Mouse (Mus musculus): ENCODE measurements around the gene Tbc1d16.
A peak's percentile ranks its signal among the peaks of the same experiment; 100 is the strongest.
"Not testable (repeated sequence)": the region's sequence is repeated elsewhere in the genome, so short reads cannot be mapped to it uniquely, and the experiment has no call there.

The Tbc1d16 gene

GRCm38 (mm10) chr11:119228091-119228781 is at the start of gene Tbc1d16, which contains the start of gene Ccdc40:
Gene Tbc1d16 (minus strand): TSS chr11:119228499.
Gene Ccdc40 (plus strand): TSS chr11:119228572.
- peak in 1 of 2 experiments; percentile 52 for DNase-seq (ENCODE audit: low spot score in 2 of 2)

GRCm38 (mm10) chr11:119273186-119273930 is 45.1 kb upstream of the Tbc1d16 start:
- no peak for DNase-seq (ENCODE audit: low spot score in 2 of 2)

- not testable (repeated sequence) for DNase-seq (ENCODE audit: low spot score in 2 of 2)
Measured at GRCm38 (mm10) chr11:119272492-119272891, 44.2 kb upstream of the Tbc1d16 start.

- DNase-seq (ENCODE audit: low spot score in 2 of 2) = peak; percentile 66 to 82
Measured at GRCm38 (mm10) chr11:119268557-119269195, 40.4 kb upstream of the Tbc1d16 start.

- DNase-seq (ENCODE audit: low spot score in 2 of 2) = peak; percentile 98 to 99
Measured at GRCm38 (mm10) chr11:119267768-119268556, 39.7 kb upstream of the Tbc1d16 start, which contains the start of gene Gaa. Gene Gaa (plus strand): TSS chr11:119267887.

- DNase-seq (ENCODE audit: low spot score in 2 of 2) = peak in 1 of 2 experiments; percentile 40
Measured at GRCm38 (mm10) chr11:119267241-119267674, 39.0 kb upstream of the Tbc1d16 start.

GRCm38 (mm10) chr11:119265811-119266210 is 37.5 kb upstream of the Tbc1d16 start:
- DNase-seq (ENCODE audit: low spot score in 2 of 2) = no peak

GRCm38 (mm10) chr11:119264413-119264812 is 36.1 kb upstream of the Tbc1d16 start:
- no peak for DNase-seq (ENCODE audit: low spot score in 2 of 2)

- no peak for DNase-seq (ENCODE audit: low spot score in 2 of 2)
Measured at GRCm38 (mm10) chr11:119259977-119260376, 31.7 kb upstream of the Tbc1d16 start.

GRCm38 (mm10) chr11:119258572-119259322 is 30.4 kb upstream of the Tbc1d16 start:
- peak; percentile 60 to 77 for DNase-seq (ENCODE audit: low spot score in 2 of 2)

- no peak for DNase-seq (ENCODE audit: low spot score in 2 of 2)
Measured at GRCm38 (mm10) chr11:119258216-119258571, 29.9 kb upstream of the Tbc1d16 start.

- DNase-seq (ENCODE audit: low spot score in 2 of 2) = not testable (repeated sequence)
Measured at GRCm38 (mm10) chr11:119256557-119256956, 28.3 kb upstream of the Tbc1d16 start.

- peak in 1 of 2 experiments; percentile 38 for DNase-seq (ENCODE audit: low spot score in 2 of 2)
Measured at GRCm38 (mm10) chr11:119252854-119253541, 24.7 kb upstream of the Tbc1d16 start.

GRCm38 (mm10) chr11:119250998-119251397 is 22.7 kb upstream of the Tbc1d16 start:
- no peak for DNase-seq (ENCODE audit: low spot score in 2 of 2)

GRCm38 (mm10) chr11:119249011-119249410 is 20.7 kb upstream of the Tbc1d16 start:
- DNase-seq (ENCODE audit: low spot score in 2 of 2) = peak; percentile 42 to 48

GRCm38 (mm10) chr11:119245543-119245942 is 17.2 kb upstream of the Tbc1d16 start:
- DNase-seq (ENCODE audit: low spot score in 2 of 2) = not testable (repeated sequence)

- no peak for DNase-seq (ENCODE audit: low spot score in 2 of 2)
Measured at GRCm38 (mm10) chr11:119239480-119239879, 11.2 kb upstream of the Tbc1d16 start.

- DNase-seq (ENCODE audit: low spot score in 2 of 2) = no peak
Measured at GRCm38 (mm10) chr11:119238305-119238721, 10.0 kb upstream of the Tbc1d16 start.

GRCm38 (mm10) chr11:119237568-119238304 is 9.4 kb upstream of the Tbc1d16 start:
- no peak for DNase-seq (ENCODE audit: low spot score in 2 of 2)

Data from right cerebral cortex, adult 2 months (tissue).